Mouse (Mus musculus): Measurements from ENCODE around the gene Vsir. TPM values are rescaled to one million over a fixed set of nuclear protein-coding genes. Genes with fewer than 3 reads are reported as not detected.
A peak's percentile ranks its signal among the peaks of the same experiment; 100 is the strongest.

Vsir gene
- 45.9 and 57.9 TPM in 2 replicates for total RNA-seq (2014; fragmentation: Nextera tagmentation)
- total RNA-seq (2017): 108 and 143 TPM in 2 replicates

DNA sequence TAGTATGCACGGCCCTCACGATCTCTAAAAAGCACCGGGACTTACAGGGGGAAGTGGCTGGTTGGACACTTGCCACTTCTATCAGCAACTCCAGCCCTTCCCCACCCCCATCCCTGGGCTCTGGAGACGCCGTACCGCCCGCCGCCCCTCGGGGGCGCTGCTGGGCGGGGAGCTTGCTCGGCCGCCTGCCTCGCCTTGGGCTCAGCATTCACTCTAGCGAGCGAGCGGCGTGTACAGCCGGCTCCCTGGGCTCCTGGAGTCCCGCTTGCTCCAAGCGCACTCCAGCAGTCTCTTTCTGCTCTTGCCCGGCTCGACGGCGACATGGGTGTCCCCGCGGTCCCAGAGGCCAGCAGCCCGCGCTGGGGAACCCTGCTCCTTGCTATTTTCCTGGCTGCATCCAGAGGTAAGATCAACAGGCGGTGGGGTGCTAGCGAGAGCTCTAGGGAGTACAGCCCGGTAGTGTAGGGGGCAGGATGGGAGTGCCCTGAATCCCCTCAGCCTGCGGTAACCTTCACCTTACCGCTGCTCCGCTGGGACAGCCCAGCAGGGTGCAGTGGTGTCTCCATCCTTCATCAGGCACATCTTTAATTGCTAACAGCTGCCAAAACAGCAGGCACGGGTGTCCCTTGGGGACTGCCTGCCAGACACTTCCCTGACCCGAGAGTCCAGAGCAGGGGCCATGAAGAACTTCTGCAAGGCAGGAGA is at the start of gene Vsir:
Vsir (plus strand) TSS at position 151 of the 705 bp plus-strand sequence.
- peak; percentile 49 for ATAC-seq (replicated peaks; ENCODE audit: poor library complexity, severe bottlenecking)

DNA sequence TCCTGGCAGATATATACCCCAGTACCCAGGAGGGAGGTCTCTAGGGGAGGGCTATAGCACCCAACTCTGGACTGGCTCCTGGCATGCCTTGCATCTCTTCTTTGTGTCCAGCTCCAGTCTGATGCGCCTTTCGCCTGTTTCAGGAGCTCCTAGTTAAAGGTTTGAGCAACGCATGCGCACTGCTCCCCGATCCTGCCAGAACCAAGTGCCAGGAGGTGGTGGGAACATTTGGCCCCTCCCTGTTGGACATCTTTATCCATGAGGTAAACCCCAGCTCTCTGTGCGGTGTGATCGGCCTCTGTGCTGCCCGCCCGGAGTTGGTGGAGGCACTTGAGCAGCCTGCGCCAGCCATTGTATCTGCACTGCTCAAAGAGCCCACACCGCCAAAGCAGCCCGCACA is 47.0 kb upstream of the Vsir start:
- no peak for ATAC-seq (replicated peaks; ENCODE audit: poor library complexity, severe bottlenecking)

GRCm38 (mm10) chr10:60303419-60303818 is 43.2 kb upstream of the Vsir start:
- no peak for ATAC-seq (replicated peaks; ENCODE audit: poor library complexity, severe bottlenecking)

DNA sequence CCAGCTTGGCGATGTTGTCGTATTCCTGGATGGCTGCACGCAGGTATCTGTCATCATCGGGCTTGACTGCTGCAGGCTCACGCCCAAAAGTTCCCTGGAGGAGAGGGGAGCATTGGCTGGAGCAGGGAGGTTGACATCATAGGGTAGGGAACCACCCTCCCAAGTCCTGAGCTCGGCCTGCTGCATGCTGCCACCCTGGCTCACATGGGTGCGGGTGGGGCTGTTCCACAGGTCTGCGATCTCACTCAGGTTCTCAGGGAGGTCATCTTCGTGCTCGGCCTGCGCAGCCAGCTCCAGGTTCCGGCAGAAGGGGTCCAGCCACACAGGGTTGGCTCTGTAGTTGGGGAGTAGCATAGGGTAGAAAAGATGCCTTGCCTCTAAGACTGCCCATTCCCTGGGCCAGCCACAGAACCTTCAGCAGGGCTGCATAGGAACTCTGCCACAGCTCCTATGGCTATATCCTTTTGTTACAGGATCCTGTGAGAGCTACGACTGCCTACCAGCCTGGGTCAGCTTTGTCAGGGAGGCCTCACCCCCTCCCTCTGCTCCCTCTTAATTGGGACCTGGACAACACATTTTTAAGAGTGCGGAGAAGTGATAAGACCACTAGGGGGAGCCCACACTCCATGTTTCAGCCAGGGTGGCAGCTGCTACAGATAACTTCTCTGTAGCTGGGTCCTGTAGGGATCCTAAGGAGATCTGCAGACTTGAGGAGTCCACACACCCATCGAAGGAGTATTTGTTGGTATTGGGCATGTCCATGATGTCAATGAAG is 41.6 kb upstream of the Vsir start:
- ATAC-seq (replicated peaks; ENCODE audit: poor library complexity, severe bottlenecking): peak; percentile 94

DNA sequence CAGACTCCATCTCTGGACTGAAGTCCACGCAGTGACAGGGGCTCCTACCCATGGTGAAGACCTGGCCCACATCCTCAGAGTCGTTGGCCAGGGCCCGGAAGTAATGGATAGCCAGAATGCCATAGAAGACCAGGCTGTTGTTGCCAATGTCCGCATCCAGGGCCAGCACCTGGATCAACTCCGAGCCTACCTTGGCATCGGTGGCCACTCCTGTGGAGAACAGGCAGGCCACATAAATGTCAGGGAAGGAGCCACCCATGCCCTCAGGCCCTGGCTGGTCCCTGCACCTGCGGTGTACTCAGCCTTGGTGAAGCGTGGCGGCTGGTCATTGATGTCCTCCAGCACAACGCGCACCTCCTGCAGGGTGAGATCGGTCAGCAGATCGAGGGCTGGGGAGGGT is 36.0 kb upstream of the Vsir start:
- ATAC-seq (replicated peaks; ENCODE audit: poor library complexity, severe bottlenecking): no peak

GRCm38 (mm10) chr10:60313606-60314005 is 33.0 kb upstream of the Vsir start:
- no peak for ATAC-seq (replicated peaks; ENCODE audit: poor library complexity, severe bottlenecking)

- ATAC-seq (replicated peaks; ENCODE audit: poor library complexity, severe bottlenecking): peak; percentile 72
Observed at GRCm38 (mm10) chr10:60316166-60316565, 30.5 kb upstream of the Vsir start.

DNA sequence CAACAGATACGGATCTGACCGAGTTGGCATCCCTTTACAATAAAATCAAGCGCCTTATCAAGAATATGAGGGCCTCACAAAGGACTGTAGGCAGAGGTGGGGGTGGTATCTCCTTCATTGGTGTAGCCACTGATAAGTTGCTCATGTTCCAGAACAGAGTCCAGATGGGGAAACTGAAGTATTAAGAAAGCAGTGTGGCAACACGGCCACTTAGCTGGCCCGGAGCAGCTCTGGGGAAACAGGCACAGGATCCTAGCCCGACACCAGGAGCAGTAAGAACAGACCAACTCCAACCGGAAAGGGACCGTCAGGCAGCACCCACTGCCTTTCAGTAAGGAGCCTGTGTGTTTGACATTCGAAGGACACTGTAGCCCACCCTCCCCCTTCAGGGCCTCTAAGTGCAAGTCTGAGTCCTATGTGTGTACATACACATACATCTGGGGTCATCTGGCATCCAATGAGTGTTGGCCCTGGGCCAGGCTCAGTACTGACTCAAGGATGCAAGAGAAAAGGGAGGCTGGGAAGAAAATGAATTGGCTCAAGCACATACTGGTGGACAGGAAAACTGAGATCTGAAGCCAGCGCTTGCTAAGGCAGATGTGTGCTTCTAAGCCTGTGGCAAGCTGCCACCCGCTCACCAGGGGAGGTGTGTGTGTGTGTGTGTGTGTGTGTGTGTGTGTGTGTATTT is 17.5 kb upstream of the Vsir start:
- ATAC-seq (replicated peaks; ENCODE audit: poor library complexity, severe bottlenecking): peak; percentile 82

DNA sequence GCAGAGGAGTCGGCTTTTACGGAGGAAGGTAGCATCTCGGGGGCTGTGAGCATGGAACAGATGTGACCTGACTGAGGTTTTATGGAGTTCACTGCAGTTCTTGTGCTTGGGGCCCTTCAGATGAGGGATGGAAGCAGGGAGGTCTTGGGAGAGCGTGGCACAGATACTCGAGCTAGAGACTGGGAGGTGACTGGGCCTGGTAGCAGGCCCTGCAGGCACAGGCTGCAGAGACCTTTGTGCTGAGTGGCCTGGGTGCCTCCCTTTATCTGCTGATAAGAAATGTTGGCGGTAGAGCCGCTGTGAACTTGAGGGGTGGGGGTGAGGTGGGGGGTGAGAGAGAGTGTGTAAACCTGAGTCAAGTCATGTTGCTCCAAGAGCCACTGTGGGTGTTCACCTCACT is 12.1 kb upstream of the Vsir start:
- ATAC-seq (replicated peaks; ENCODE audit: poor library complexity, severe bottlenecking): no peak

- ATAC-seq (replicated peaks; ENCODE audit: poor library complexity, severe bottlenecking): no peak
Observed at GRCm38 (mm10) chr10:60335021-60335420, 11.6 kb upstream of the Vsir start.

DNA sequence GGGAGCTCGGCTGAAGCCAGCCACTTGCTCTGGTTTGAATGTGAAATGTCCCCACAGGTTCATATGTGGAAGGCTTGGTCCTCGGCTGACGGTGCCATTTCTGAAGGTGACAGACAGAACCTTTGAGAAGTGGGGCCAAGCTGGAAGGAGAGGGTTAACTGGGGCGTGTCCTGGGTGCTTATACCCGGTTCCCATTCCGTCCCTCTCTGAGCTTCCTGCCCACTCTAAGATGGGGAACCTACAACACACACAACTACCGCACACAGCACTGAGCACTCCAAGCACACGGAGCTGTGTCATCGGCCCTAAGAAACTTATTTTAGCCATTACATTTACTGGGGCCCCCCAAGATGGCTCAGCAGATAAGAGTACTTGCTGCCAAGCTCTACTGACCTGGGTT is 5.1 kb upstream of the Vsir start:
- peak; percentile 60 for ATAC-seq (replicated peaks; ENCODE audit: poor library complexity, severe bottlenecking)

- ATAC-seq (replicated peaks; ENCODE audit: poor library complexity, severe bottlenecking): peak; percentile 70
Observed at GRCm38 (mm10) chr10:60344111-60344510, 2.5 kb upstream of the Vsir start.

DNA sequence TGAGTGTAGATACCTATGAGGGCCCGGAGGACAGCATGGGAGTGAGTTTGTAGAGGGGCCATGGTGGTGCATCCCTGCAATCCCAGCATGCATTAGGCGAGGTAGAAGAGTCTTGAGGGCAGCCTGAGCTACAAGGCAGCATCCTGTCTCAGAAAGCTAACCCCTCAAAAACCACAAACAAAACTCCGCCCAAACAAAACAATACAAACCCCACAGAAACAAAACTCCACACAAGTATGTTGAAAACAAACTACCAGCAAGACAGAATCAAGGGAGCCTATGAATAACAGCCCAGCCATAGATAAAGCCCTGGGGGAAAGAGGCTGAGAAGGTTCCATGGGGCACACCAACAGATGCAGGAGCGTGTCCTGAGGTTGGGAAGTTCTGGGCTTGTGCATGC is 595 bp upstream of the Vsir start:
- no peak for ATAC-seq (replicated peaks; ENCODE audit: poor library complexity, severe bottlenecking)

DNA sequence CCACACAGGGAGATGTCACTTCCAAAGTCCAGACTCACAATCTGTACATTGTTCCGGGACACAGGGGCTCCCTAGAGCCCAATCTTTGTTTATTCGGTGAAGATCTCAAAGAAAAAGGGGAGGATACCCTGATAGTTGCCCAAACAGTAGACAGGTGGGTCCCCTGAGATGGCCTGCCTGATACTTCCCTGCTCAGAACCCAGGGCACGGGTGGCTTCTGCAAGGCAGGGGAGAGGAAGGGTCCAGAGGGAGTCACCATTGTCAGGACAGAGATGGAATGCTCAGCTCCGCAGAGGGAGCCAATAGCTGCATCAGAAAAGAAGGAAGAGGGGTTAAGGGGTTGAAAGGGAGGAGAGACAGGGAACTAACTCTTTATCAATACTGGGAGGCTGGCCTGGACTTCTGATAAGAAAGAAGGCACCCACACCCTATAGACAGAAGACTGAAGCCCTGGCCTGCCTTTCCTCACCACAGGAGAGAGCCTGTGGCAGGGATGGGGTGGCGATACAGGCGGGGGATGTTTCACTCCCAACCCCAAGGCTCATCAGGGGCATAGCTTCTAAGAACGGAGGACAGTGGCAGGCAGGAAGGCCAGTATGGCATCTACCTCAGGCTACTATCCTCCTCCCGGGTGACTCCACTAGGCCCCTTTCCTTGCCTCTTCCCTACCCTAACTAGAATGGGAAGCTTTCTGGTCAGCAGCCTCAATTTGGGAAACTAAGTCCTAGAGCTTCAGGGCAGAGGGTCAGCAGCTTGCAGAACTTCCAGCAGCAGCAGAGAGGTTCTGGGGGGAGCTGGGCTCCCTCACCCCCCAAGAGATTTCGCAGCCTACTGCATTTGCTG is 1.3 kb downstream of the Vsir start:
- ATAC-seq (replicated peaks; ENCODE audit: poor library complexity, severe bottlenecking): no peak

DNA sequence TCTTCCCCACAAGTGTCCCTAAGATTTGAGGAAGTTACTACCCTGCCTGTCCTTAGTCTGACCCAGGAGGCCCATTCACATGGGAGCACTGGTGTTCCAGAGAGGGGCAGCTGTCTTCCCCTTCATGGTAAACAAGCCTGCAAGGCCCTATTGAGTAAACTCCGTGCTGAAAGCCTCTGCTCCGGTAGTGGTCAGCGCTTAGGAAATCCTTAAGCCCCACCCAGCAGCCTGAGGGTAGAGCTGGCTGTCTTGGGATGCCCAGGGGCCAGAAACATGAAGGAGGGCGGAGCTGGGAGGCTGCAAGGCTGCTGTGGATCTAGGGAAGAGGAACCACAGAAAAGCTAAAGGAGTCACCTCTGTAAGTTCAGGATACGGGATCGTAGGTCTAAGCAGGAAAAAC is 2.4 kb downstream of the Vsir start:
- peak; percentile 64 for ATAC-seq (replicated peaks; ENCODE audit: poor library complexity, severe bottlenecking)

GRCm38 (mm10) chr10:60349644-60350043 is 3.0 kb downstream of the Vsir start:
- ATAC-seq (replicated peaks; ENCODE audit: poor library complexity, severe bottlenecking): no peak

GRCm38 (mm10) chr10:60350077-60350804 is 3.6 kb downstream of the Vsir start:
- ATAC-seq (replicated peaks; ENCODE audit: poor library complexity, severe bottlenecking): no peak

DNA sequence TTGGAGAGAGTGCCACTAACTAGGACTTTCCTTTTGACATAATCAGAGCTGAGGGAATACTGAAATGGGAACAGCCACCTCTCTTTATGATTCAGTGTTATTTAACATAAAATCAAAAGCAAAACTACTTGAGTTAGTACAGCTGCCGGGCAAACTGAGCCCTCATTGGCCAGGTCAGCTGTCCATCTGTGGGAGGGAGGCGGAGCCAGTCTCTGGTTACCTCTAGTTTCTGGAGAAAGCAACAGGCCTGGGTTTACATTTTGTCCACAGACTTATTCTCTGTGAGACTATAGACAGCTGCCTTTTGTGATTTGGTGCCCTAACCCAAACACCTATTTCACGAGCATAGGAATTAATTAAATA is 4.1 kb downstream of the Vsir start:
- no peak for ATAC-seq (replicated peaks; ENCODE audit: poor library complexity, severe bottlenecking)

GRCm38 (mm10) chr10:60351248-60351647 is 4.6 kb downstream of the Vsir start:
- no peak for ATAC-seq (replicated peaks; ENCODE audit: poor library complexity, severe bottlenecking)
